Mouse (Mus musculus) limb, embryonic 13.5 days (tissue): Measurements from ENCODE around the gene Acad11. TPM values are rescaled to one million over a fixed set of nuclear protein-coding genes. Genes with fewer than 3 reads are reported as not detected.

Experiments
- ATAC-seq: fragments of 200-750 bp; cut with Nextera tagmentation; 2 replicates; pipeline ENCODE4 v1.8.0; 2017; ENCODE audit warnings: low read depth, moderate number of reproducible peaks, moderate TSS enrichment; ENCODE audit not compliant: low FRiP score
- H3K27ac ChIP-seq: fragments of 300-500 bp; sonication (generic); 2 replicates; pipeline ENCODE4 v1.5.1; 2015; ENCODE audit warnings: inconsistent platforms, mild to moderate bottlenecking, moderate library complexity
- H3K27me3 ChIP-seq: fragments of 300-500 bp; sonication (generic); 2 replicates; pipeline ENCODE4 v1.6.1; 2015; ENCODE audit warnings: mild to moderate bottlenecking, inconsistent platforms
- H3K36me3 ChIP-seq: fragments of 300-500 bp; sonication (generic); 2 replicates; pipeline ENCODE4 v1.6.1; 2015; ENCODE audit warnings: inconsistent platforms, mild to moderate bottlenecking, moderate library complexity
- H3K4me1 ChIP-seq: fragments of 300-500 bp; sonication (generic); 2 replicates; pipeline ENCODE4 v1.6.1; 2015; ENCODE audit warnings: inconsistent platforms
- H3K4me2 ChIP-seq: fragments of 300-500 bp; sonication (generic); replicated peaks from 2 replicates; pipeline ENCODE4 v1.6.1; 2015; ENCODE audit warnings: inconsistent platforms, mild to moderate bottlenecking, moderate library complexity
- H3K4me3 ChIP-seq: fragments of 300-500 bp; sonication (generic); 2 replicates; pipeline ENCODE4 v1.5.1; 2015; ENCODE audit warnings: moderate library complexity, mild to moderate bottlenecking, inconsistent platforms
- H3K9ac ChIP-seq: fragments of 300-500 bp; sonication (generic); 2 replicates; pipeline ENCODE4 v1.6.1; 2015; ENCODE audit warnings: mild to moderate bottlenecking, inconsistent platforms
- H3K9me3 ChIP-seq: fragments of 300-500 bp; sonication (generic); 2 replicates; pipeline ENCODE4 v1.6.1; 2016; ENCODE audit warnings: inconsistent platforms
- WGBS: fragments of 180-500 bp; shearing (Covaris S2); methylation state at CpG from one replicate; pipeline ENCODE4 v1.1.7; 2015; 5-methylcytosine and 5-hydroxymethylcytosine counted together
- polyA plus RNA-seq: library from polyadenylated mRNA; unstranded; fragments of >200 nt; fragmentation: Nextera tagmentation; extraction: Ambion mirVana; gene quantifications from 2 replicates; pipeline ENCODE4 v1.2.1, GENCODE M21; 2015

The Acad11 gene
- 9.2 and 10.2 TPM in 2 replicates for polyA plus RNA-seq

DNA sequence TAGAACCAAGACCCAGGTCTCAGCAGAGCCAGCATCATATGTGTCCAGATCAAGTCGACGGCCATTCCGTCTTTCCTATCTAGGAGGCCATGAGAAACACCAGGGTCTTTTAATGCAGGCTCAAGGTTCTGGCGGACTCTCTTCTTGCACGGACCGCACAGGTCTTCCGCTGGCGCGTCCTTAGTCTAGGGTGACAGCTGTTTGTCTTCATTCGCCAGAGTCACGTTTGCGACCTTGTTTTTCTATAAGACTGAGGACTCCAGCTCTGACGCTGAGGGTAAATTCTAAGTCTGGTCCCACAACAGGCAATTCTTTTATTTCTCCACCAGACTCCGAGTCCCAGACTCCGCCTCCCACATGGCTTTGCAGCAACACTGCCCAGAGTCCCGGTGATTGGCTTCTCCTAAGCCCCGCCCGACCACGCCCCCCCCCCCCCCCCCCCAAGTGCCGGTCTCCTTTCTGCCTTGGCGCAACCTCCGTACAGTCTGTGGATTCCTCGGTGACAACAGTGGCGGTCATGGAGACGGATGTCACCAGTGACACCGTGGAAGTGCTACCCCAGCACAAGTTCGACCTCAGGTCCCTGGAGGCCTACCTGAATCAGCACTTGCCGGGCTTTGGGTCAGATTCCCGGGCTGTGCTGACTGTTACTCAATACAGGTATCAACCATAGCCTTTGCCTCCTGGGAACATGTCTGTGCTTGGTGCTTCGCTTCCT, at the start of gene Acad11:
Acad11 (plus strand) TSS at position 134 of the 718 bp plus-strand sequence.
- peak within 1 kb of the TSS; percentile 92 for H3K9ac ChIP-seq
- peak; percentile 94 for ATAC-seq
- no peaks in the 10 kb centered on the region for H3K27me3 ChIP-seq
- H3K4me3 ChIP-seq = peak within 1 kb of the TSS; percentile 100
- H3K4me2 ChIP-seq = peak within 1 kb of the TSS; percentile 93
- H3K36me3 ChIP-seq = peaks cover 24% of the 10 kb centered on the region
- under 1% methylated on average over 30 of the region's 30 CpGs for WGBS
- H3K9me3 ChIP-seq = no peaks in the 10 kb centered on the region
- peak within 1 kb of the TSS; percentile 55; the same call in 1 of the 2 replicates for H3K27ac ChIP-seq
- peaks cover 18% of the 10 kb centered on the region for H3K4me1 ChIP-seq

DNA sequence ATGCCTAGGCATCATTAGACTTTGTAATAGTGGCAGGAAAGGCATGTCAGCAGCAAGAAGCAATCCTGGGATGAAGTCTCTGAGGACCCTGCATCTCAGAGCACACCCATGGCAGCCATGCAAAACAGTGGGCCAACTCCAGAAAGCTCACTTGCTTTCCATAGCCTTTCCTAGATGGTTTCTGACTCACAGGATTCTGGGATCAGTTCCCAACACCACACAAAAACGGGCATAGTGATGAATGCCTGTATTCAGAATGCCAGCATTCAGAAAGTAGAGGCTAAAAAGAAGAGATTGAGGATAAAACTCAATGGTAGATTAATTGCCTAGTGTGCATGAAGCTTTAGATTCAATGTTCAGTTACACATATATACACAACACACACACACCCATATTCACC, 48.7 kb upstream of the Acad11 start:
- H3K9ac ChIP-seq = no peak overlapping the region
- no peak overlapping the region for H3K27ac ChIP-seq
- peaks cover 69% of the 10 kb centered on the region for H3K36me3 ChIP-seq
- no peaks in the 10 kb centered on the region for H3K9me3 ChIP-seq
- H3K4me1 ChIP-seq = no peaks in the 10 kb centered on the region
- H3K27me3 ChIP-seq = no peaks in the 10 kb centered on the region
- no peak overlapping the region for H3K4me2 ChIP-seq
- 65% methylated on average over 1 of the region's 1 CpGs for WGBS
- no peak for ATAC-seq
- H3K4me3 ChIP-seq = no peak overlapping the region

DNA sequence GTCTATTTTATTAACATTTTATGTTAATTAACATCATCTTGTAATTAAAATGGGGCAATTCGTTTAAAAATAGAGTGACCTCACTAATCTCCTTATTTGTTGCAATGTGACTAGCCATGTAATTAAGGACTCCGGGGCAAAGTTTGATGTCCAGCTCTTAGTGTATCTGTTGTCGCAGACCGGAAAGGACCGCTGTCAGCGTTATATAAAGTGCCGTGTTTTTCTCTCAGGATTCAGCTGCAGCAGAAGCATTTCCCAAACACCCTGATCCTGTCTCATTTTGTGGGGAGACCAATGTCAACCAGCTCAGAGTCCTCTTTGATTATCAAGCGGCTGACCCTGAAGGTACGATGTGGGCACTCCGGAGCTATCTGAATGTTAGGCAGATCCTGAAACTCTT, 42.2 kb upstream of the Acad11 start:
- Histone ChIP-seq H3K27me3 (no peaks in the 10 kb centered on the region), H3K9me3 (no peaks in the 10 kb centered on the region), H3K36me3 (peaks cover 75% of the 10 kb centered on the region), H3K4me2 (no peak overlapping the region), H3K9ac (no peak overlapping the region), H3K4me1 (no peaks in the 10 kb centered on the region), H3K4me3 (no peak overlapping the region), H3K27ac (no peak overlapping the region)
- no peak for ATAC-seq
- WGBS = 92% methylated on average over 10 of the region's 10 CpGs

DNA sequence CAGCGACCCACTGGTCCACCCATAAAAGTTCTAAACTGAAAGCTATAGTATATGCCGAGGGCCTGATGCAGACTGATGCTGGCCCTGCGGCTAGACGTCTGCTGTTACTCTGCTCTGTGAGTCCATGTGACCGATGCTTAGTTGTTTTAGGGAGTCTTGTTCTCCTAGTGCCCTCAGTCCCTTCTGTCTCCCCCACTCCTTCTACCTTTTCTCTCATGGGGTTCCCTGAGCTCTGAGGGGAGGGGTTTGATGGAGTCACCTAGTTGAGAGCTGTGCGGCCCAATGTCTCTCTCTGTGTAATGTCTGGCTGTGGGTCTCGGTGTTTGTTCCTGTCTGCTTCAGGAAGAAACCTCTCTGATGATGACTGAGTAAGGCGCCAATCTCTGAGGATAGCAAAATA, 36.0 kb upstream of the Acad11 start:
- Histone ChIP-seq H3K4me1 (no peaks in the 10 kb centered on the region), H3K36me3 (peaks cover 56% of the 10 kb centered on the region), H3K9me3 (peaks cover 7% of the 10 kb centered on the region; the same call in 1 of the 2 replicates), H3K9ac (no peak overlapping the region), H3K4me2 (no peak overlapping the region), H3K27me3 (no peaks in the 10 kb centered on the region), H3K4me3 (no peak overlapping the region), H3K27ac (no peak overlapping the region)
- WGBS = 96% methylated on average over 8 of the region's 8 CpGs
- no peak for ATAC-seq

DNA sequence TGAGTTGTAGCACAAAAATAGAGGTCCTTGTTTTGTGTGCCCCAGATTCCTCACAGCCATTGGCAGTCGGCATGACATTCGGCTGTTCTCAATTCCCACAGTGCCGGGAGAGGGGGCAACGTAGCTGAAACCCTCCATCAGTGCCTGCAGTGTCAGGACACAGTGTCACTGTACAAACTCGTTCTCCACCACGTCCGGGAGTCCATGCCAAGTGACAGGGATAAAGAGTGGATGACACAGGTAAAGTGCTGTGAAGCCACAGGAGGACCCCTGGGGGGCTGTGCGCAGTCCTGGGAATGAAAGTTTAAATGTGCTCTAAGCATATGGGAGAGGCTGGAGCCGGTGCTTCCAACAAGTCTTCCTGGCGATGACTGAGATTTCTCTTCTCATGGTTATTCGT, 33.3 kb upstream of the Acad11 start:
- WGBS = 86% methylated on average over 11 of the region's 11 CpGs
- no peak overlapping the region for H3K4me2 ChIP-seq
- no peak overlapping the region for H3K9ac ChIP-seq
- H3K27me3 ChIP-seq = no peaks in the 10 kb centered on the region
- ATAC-seq = no peak
- H3K4me3 ChIP-seq = no peak overlapping the region
- peaks cover 7% of the 10 kb centered on the region; the same call in 1 of the 2 replicates for H3K9me3 ChIP-seq
- H3K27ac ChIP-seq = no peak overlapping the region
- H3K4me1 ChIP-seq = no peaks in the 10 kb centered on the region
- peaks cover 66% of the 10 kb centered on the region for H3K36me3 ChIP-seq

DNA sequence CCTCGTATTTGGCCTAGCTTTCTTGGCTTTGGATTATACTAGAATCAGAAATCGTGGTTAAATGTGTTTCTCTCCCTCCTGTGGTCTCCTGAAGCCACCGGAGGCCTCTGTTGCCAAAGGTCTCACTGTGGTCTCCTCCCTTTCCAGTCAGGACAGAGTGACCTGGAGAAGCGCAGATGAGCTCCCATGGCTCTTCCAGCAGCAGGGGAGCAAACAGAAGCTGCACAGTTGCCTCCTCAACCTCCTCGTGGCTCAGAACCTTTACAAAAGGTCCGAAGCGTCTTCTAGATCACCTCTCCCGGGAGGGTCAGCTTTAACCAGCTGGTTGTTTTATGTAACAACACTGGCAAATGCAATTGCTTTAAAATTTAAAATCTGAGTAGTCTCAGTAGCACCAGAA, 28.9 kb upstream of the Acad11 start:
- Histone ChIP-seq H3K4me2 (no peak overlapping the region), H3K4me3 (no peak overlapping the region), H3K9me3 (no peaks in the 10 kb centered on the region), H3K27ac (no peak overlapping the region), H3K4me1 (no peaks in the 10 kb centered on the region), H3K9ac (no peak overlapping the region), H3K27me3 (no peaks in the 10 kb centered on the region), H3K36me3 (peaks cover 66% of the 10 kb centered on the region)
- no peak for ATAC-seq
- WGBS = 82% methylated on average over 8 of the region's 8 CpGs

DNA sequence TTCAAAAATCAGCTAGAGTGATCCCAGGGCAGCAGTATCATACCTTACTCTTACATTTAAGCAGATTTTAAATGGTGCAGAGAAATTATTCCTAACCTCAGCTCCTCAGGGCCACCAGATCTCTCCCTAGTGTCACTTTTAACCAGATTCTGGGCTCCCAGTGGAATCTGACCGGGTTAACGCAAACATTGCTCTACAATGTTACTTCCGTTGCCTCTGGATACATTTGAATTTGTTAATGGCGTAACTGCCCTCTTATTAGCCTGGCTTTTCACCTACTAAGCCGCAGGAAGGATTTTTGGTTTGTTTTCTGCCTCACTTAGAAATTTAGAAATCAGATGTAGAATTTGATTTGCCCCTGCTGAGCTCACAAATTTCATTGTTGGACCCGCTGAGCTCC, 28.5 kb upstream of the Acad11 start:
- no peaks in the 10 kb centered on the region for H3K9me3 ChIP-seq
- H3K4me2 ChIP-seq = no peak overlapping the region
- H3K9ac ChIP-seq = no peak overlapping the region
- no peaks in the 10 kb centered on the region for H3K27me3 ChIP-seq
- ATAC-seq = no peak
- H3K27ac ChIP-seq = no peak overlapping the region
- peaks cover 68% of the 10 kb centered on the region for H3K36me3 ChIP-seq
- WGBS = 66% methylated on average over 6 of the region's 6 CpGs
- no peak overlapping the region for H3K4me3 ChIP-seq
- no peaks in the 10 kb centered on the region for H3K4me1 ChIP-seq

DNA sequence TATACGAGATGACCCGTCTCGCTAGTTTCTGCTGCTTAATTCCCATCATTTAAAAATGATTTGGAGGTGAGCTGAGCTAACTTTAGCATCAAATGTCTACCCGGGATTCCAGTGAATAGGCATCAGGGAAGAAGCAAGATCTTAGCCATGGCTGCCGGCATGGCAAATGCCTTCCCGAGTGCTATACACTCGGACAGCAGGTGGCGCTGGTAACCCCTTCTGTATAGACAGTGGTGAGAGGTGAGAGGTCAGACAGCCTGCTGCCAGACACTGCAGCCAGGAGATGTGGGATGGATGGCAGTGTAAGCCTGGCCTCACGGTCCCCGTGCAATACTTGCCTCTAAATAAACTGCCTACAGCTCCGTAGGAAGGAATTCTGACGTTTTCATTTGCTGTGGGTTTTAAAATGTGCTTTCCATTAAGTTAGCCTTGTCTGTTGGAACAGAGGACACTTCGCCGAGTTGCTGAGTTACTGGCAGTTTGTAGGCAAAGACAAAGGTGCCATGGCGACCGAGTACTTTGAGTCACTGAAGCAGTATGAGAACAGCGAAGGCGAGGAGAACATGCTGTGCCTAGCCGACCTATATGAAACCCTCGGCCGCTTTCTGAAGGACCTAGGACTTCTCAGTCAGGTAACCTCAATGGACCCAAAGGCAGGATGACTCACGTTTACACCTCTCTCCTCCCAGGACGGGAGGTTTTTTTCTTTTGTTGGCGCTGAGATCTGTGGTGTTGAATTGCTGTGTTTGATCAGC, 27.7 kb upstream of the Acad11 start:
- Histone ChIP-seq H3K9ac (no peak overlapping the region), H3K27me3 (no peaks in the 10 kb centered on the region), H3K4me2 (no peak overlapping the region), H3K27ac (no peak overlapping the region), H3K4me3 (no peak overlapping the region), H3K9me3 (no peaks in the 10 kb centered on the region), H3K4me1 (no peaks in the 10 kb centered on the region), H3K36me3 (peaks cover 68% of the 10 kb centered on the region)
- ATAC-seq = no peak
- WGBS = 48% methylated on average over 24 of the region's 24 CpGs

DNA sequence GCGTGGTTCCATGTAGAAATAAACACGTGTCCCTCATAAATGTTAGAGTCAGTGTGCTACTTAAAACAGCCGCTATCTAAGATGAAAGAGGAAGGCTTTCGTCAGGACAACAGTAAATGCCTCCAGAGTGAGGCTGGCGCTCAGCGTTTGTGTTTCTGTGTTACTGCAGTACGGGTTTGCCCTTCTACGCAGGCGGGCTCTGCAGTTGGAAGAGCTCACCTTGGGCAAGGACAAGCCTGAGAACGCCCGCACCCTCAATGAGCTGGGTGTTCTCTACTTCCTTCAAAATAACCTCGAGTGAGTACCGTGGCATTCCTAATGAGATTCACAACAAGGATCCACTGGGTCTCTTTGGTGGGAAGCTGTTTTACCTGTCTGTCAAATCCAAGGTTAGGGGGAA, 24.9 kb upstream of the Acad11 start:
- Histone ChIP-seq H3K9me3 (no peaks in the 10 kb centered on the region), H3K9ac (no peak overlapping the region), H3K4me2 (no peak overlapping the region), H3K27me3 (no peaks in the 10 kb centered on the region), H3K4me3 (no peak overlapping the region), H3K36me3 (peaks cover 69% of the 10 kb centered on the region), H3K27ac (no peak overlapping the region), H3K4me1 (no peaks in the 10 kb centered on the region)
- WGBS = 83% methylated on average over 13 of the region's 13 CpGs
- ATAC-seq = no peak

DNA sequence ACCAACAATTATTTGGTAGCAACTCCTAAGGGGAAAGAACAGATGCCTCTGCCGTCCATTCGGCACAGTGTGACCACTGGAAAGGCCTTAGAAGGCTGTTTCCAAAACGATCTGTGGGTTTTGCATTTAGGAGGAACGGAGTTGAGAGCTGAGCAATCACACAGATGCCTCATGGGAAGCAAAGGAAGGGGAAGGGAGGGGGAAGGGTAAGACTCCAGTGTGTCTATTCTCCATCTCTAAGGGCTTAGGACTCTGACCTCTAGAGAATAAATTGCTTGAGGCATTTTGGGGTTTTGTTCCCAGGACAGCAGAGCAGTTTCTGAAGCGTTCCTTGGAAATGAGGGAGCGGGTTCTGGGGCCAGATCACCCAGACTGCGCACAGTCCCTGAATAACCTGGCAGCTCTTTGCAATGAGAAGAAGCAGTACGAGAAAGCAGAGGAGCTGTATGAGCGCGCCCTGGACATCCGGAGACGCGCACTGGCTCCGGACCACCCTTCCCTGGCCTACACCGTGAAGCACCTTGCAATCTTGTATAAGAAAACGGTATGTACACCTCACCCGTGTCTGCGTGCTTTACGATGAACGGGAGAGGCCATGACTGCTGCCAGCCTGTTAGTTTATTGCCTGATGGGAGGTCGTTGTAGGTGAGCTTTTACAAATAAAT, 24.0 kb upstream of the Acad11 start:
- no peak for ATAC-seq
- H3K9ac ChIP-seq = no peak overlapping the region
- 85% methylated on average over 21 of the region's 21 CpGs for WGBS
- H3K4me3 ChIP-seq = no peak overlapping the region
- no peaks in the 10 kb centered on the region for H3K4me1 ChIP-seq
- no peaks in the 10 kb centered on the region for H3K9me3 ChIP-seq
- no peak overlapping the region for H3K4me2 ChIP-seq
- H3K27me3 ChIP-seq = no peaks in the 10 kb centered on the region
- no peak overlapping the region for H3K27ac ChIP-seq
- H3K36me3 ChIP-seq = peaks cover 69% of the 10 kb centered on the region

DNA sequence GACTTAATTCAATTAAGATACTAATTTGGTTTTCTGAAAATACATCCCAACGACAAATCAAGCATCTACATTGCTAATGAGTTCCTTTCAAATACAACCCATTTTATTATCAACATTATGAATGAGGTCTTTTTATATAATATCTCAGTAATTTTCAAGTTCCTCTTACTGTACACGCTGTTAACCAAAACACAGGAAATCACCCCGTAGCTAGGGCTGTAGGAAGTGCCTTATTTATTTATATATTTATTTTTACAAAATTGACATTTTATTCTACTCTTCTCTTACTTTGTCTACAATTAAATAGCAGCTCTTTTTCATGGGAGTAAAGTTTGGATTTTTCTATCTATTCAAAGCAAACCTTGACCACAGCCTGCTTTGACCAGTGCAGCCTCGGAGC, 23.4 kb upstream of the Acad11 start:
- no peaks in the 10 kb centered on the region for H3K27me3 ChIP-seq
- H3K36me3 ChIP-seq = peaks cover 63% of the 10 kb centered on the region
- ATAC-seq = no peak
- H3K4me1 ChIP-seq = no peaks in the 10 kb centered on the region
- H3K4me2 ChIP-seq = no peak overlapping the region
- H3K4me3 ChIP-seq = no peak overlapping the region
- WGBS = 86% methylated on average over 4 of the region's 4 CpGs
- no peak overlapping the region for H3K27ac ChIP-seq
- no peak overlapping the region for H3K9ac ChIP-seq
- no peaks in the 10 kb centered on the region for H3K9me3 ChIP-seq

DNA sequence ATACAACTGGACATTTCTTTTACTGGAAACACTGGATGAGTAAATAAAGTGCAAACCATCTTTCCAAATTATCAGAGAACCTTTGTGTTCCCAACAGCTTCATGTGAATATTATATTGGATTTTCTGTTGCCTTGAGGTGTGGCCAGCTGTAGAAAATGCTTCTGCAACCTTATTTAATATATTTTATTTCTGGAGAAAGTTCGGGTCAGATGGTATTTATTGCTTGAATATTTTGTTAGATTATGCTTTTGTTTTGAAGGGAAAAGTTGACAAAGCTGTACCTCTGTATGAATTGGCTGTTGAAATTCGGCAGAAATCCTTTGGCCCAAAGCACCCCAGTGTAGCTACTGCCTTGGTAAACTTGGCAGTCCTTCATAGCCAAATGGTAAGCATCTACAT, 22.8 kb upstream of the Acad11 start, which contains the start of gene Gm28305:
Gm28305 (plus strand) TSS at position 301 of the 400 bp plus-strand sequence.
- Histone ChIP-seq H3K36me3 (peaks cover 59% of the 10 kb centered on the region), H3K4me2 (no peak within 1 kb of the TSS), H3K27ac (no peak within 1 kb of the TSS), H3K4me3 (no peak within 1 kb of the TSS), H3K4me1 (no peaks in the 10 kb centered on the region), H3K9ac (no peak within 1 kb of the TSS), H3K9me3 (no peaks in the 10 kb centered on the region), H3K27me3 (no peaks in the 10 kb centered on the region)
- ATAC-seq = no peak
- 64% methylated on average over 2 of the region's 2 CpGs for WGBS
